Mouse (Mus musculus): ENCODE measurements around the gene Pced1a.
"Not testable (repeated sequence)": the region's sequence is repeated elsewhere in the genome, so short reads cannot be mapped to it uniquely, and the experiment has no call there.

Pced1a gene

GRCm38 (mm10) chr2:130390993-130391625 lies 33.4 kb downstream of the Pced1a start:
- no peak for DNase-seq (ENCODE audit: low read depth, low spot score)

DNA sequence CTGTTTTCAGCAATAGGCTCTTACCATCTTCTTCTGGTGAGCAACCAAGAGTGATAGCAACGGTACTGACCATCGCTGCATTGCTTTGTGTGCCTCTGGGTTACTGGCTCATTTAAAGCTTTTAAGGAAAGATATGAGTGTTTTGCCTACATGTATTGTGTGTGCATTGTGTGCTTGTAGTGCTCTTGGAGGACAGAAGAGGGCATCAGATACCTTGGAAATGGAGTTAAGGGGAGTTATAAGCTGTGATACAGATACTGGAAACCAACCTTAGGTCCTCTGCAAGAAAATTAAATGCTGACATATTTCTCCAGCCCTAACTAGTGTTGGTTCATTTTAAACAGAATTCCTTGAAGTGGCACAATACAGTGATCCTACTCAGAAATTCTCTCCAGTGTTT lies 35.7 kb downstream of the Pced1a start:
- peak; percentile 22 for DNase-seq (ENCODE audit: low read depth, low spot score)

GRCm38 (mm10) chr2:130386212-130386611 lies 38.3 kb downstream of the Pced1a start:
- DNase-seq (ENCODE audit: low read depth, low spot score): no peak

DNA sequence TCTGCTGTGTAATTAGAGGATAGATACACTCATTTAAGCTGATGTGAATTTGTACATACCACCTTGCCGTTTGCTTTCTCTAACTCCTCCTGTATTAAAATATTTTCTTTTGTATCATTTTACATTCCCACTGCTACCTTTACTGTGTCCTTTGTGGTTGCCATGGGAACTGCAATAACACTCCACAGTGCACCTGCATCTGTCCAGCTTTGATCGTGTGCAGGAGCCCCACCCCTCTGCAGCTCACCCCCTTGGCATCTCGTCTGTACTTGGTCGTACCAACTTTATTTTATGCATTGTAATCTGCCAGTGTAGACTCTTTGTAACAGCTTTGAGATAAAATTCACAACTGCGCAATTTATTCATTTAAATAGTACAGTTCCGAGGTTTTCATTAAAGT lies 40.6 kb downstream of the Pced1a start:
- no peak for DNase-seq (ENCODE audit: low read depth, low spot score)

- no peak for DNase-seq (ENCODE audit: low read depth, low spot score)
These were observed 41.3 kb downstream of the Pced1a start for GRCm38 (mm10) chr2:130383205-130383604.

DNA sequence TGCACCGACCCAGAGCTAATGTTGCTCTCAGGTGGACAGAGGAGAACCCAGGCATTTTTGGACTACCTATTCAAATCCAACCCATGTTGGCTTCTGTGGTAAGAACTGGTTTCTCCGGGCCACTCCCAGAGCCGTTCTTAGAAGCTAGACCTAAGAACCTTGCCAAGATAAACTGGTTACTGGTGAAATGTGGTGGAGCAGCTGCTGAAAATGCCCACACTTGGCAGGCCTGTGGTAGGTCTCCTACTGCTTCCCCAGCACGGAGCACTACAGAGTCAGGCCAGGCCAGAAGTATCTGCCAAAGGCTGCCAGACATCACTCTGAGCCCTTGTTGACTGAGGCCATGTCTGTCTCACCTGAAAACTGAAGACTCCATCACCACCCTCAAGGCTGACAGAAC lies 49.5 kb downstream of the Pced1a start:
- DNase-seq (ENCODE audit: low read depth, low spot score): no peak

DNA sequence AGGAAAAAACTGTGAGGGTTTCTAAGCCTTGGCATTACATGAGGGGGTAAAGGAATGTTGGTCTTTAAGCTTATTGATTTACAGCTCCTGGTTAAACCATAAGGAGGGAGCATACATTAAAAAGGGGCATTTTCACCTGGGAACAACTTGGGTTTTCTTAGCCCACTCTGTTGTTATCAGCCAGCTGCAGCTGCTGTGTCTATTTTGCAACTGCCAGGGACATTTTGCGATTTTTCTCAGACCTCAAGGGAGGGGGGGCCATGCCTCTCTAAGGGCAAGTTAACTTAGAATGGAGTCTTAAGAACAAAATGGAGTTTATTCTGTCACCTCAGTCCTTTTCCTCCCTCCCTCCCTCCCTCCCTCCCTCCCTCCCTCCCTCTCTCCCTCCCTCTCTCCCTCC lies 51.5 kb downstream of the Pced1a start:
- not testable (repeated sequence) for DNase-seq (ENCODE audit: low read depth, low spot score)

- DNase-seq (ENCODE audit: low read depth, low spot score): no peak
These were observed 57.1 kb downstream of the Pced1a start for GRCm38 (mm10) chr2:130367386-130367785.
